Mouse (Mus musculus) ovary, postnatal 14 days (tissue): ENCODE data around the gene Rgs16.

Source experiments
- DNase-seq: peaks from one replicate; pipeline ENCODE4 v3.0.0; 2022; ENCODE audit warnings: low spot score

Rgs16 gene

GRCm38 (mm10) chr1:153740145-153740544 lies at the start of gene Rgs16:
TSS of gene Rgs16 (plus strand) at chr1:153740349.
- peak; percentile 64 for DNase-seq

GRCm38 (mm10) chr1:153692526-153692925 lies 47.6 kb upstream of the Rgs16 start:
- DNase-seq = no peak

- DNase-seq = no peak
Observed at GRCm38 (mm10) chr1:153694372-153695120, 45.6 kb upstream of the Rgs16 start.

GRCm38 (mm10) chr1:153695398-153695797 lies 44.8 kb upstream of the Rgs16 start:
- DNase-seq = no peak

GRCm38 (mm10) chr1:153696093-153696492 lies 44.1 kb upstream of the Rgs16 start:
- DNase-seq = no peak

GRCm38 (mm10) chr1:153696541-153696940 lies 43.6 kb upstream of the Rgs16 start:
- no peak for DNase-seq

- DNase-seq = no peak
Observed at GRCm38 (mm10) chr1:153697581-153698251, 42.4 kb upstream of the Rgs16 start.

GRCm38 (mm10) chr1:153698311-153699084 lies 41.7 kb upstream of the Rgs16 start:
- DNase-seq = no peak

- no peak for DNase-seq
Observed at GRCm38 (mm10) chr1:153700448-153701063, 39.6 kb upstream of the Rgs16 start.

- DNase-seq = no peak
Observed at GRCm38 (mm10) chr1:153701461-153701860, 38.7 kb upstream of the Rgs16 start.

- no peak for DNase-seq
Observed at GRCm38 (mm10) chr1:153702166-153702852, 37.8 kb upstream of the Rgs16 start.

- no peak for DNase-seq
Observed at GRCm38 (mm10) chr1:153702853-153703410, 37.2 kb upstream of the Rgs16 start.

- DNase-seq = no peak
Observed at GRCm38 (mm10) chr1:153703445-153703991, 36.6 kb upstream of the Rgs16 start.

- DNase-seq = no peak
Observed at GRCm38 (mm10) chr1:153704174-153704573, 36.0 kb upstream of the Rgs16 start.

- no peak for DNase-seq
Observed at GRCm38 (mm10) chr1:153704996-153705395, 35.2 kb upstream of the Rgs16 start.

- no peak for DNase-seq
Observed at GRCm38 (mm10) chr1:153708626-153709025, 31.5 kb upstream of the Rgs16 start.

GRCm38 (mm10) chr1:153709451-153709850 lies 30.7 kb upstream of the Rgs16 start:
- DNase-seq = no peak

- DNase-seq = no peak
Observed at GRCm38 (mm10) chr1:153711544-153712262, 28.4 kb upstream of the Rgs16 start.

GRCm38 (mm10) chr1:153712633-153713032 lies 27.5 kb upstream of the Rgs16 start:
- DNase-seq = no peak

- DNase-seq = no peak
Observed at GRCm38 (mm10) chr1:153717990-153718389, 22.2 kb upstream of the Rgs16 start.
